Mouse (Mus musculus) thymus, adult 18-20 months (tissue): ENCODE data around the gene Hist1h2bn.
"Not testable (repeated sequence)": the region's sequence is repeated elsewhere in the genome, so short reads cannot be mapped to it uniquely, and the experiment has no call there.

Source experiments
- DNase-seq, 2 experiments: peaks; one replicate each; pipeline ENCODE4 v3.0.0; 2022; ENCODE audit warnings: mixed read lengths in 2 of 2

Gene Hist1h2bn

GRCm38 (mm10) chr13:21729544-21729943 is 24.4 kb upstream of the Hist1h2bn start:
- DNase-seq, result no peak

- DNase-seq, result peak in 1 of 2 experiments; percentile 30
Observed at GRCm38 (mm10) chr13:21733466-21733865, 20.5 kb upstream of the Hist1h2bn start.

- peak in 1 of 2 experiments; percentile 65 for DNase-seq
Observed at GRCm38 (mm10) chr13:21734010-21734905, 19.7 kb upstream of the Hist1h2bn start.

- DNase-seq, result peak; percentile 66 to 76
Observed at GRCm38 (mm10) chr13:21734906-21735767, 18.8 kb upstream of the Hist1h2bn start, which contains the start of gene Hist1h4j. Gene Hist1h4j (plus strand): TSS chr13:21735064.

GRCm38 (mm10) chr13:21745006-21745405 is 8.9 kb upstream of the Hist1h2bn start:
- DNase-seq, result no peak

- no peak for DNase-seq
Observed at GRCm38 (mm10) chr13:21749387-21750158, 4.3 kb upstream of the Hist1h2bn start.

- DNase-seq, result peak; percentile 88 to 94
Observed at GRCm38 (mm10) chr13:21750159-21751017, 3.5 kb upstream of the Hist1h2bn start, which contains the start of gene Hist1h4k. Gene Hist1h4k (minus strand): TSS chr13:21750505.

- DNase-seq, result no peak
Observed at GRCm38 (mm10) chr13:21751417-21751816, 2.5 kb upstream of the Hist1h2bn start.

- no peak for DNase-seq
Observed at GRCm38 (mm10) chr13:21751827-21752226, 2.1 kb upstream of the Hist1h2bn start.

GRCm38 (mm10) chr13:21752356-21752755 is 1.6 kb upstream of the Hist1h2bn start:
- no peak for DNase-seq

GRCm38 (mm10) chr13:21753051-21753523 is 836 bp upstream of the Hist1h2bn start:
- no peak for DNase-seq

GRCm38 (mm10) chr13:21754294-21755001 is 525 bp downstream of the Hist1h2bn start:
- DNase-seq, result not testable (repeated sequence)

- DNase-seq, result no peak
Observed at GRCm38 (mm10) chr13:21755707-21756106, 1.8 kb downstream of the Hist1h2bn start.

- peak; percentile 50 to 74 for DNase-seq
Observed at GRCm38 (mm10) chr13:21778814-21779766, 25.2 kb downstream of the Hist1h2bn start.

- peak; percentile 62 to 76 for DNase-seq
Observed at GRCm38 (mm10) chr13:21779767-21780731, 26.1 kb downstream of the Hist1h2bn start, which contains the start of gene Hist1h1b. Gene Hist1h1b (minus strand): TSS chr13:21780625.

GRCm38 (mm10) chr13:21781021-21781555 is 27.2 kb downstream of the Hist1h2bn start:
- no peak for DNase-seq

- no peak for DNase-seq
Observed at GRCm38 (mm10) chr13:21781639-21782038, 27.7 kb downstream of the Hist1h2bn start.
